Mouse (Mus musculus): ENCODE data around the gene Tpo.

The Tpo gene

DNA sequence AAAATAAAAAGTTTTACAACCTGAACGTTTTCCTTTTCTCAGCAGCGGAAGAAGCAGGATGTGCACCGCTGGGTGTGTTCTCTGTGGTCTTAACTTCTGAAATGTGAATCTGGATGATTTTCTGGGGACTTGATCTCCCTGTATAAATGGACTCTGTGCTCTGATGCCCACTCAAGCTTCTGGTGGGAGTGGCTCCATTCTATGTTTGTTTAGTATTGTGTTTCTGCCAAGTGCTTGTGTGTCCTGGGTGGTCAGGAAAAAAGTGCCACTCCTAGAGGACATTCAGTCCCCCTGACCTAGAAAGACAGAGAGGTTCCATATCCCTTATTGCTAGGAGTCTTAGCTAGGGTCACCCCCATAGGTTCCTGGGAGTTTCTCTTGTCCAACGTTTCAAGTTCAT lies at the start of gene Tpo:
Tpo (minus strand) TSS at position 101 of the 400 bp plus-strand sequence.
- no peak for DNase-seq (ENCODE audit: low spot score)

DNA sequence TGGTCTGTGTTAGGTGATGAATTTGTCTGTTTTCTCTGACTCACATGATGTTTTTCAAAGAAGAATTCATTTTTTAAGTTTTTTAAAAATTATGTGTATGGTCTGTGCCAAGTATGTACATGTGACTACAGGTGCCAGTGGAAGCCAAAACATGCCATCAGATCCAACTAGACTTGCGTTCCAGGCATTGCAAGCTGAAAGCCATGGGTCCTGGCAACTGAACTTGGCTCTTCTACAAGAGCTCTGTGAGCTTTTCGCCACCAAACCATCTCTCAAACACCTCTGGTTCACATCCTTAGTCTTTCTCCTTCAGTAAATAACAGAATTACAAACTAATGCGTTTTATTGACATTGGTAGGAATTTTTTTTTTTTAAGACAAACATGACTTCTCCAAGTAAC lies 49.3 kb upstream of the Tpo start:
- no peak for DNase-seq (ENCODE audit: low spot score)

DNA sequence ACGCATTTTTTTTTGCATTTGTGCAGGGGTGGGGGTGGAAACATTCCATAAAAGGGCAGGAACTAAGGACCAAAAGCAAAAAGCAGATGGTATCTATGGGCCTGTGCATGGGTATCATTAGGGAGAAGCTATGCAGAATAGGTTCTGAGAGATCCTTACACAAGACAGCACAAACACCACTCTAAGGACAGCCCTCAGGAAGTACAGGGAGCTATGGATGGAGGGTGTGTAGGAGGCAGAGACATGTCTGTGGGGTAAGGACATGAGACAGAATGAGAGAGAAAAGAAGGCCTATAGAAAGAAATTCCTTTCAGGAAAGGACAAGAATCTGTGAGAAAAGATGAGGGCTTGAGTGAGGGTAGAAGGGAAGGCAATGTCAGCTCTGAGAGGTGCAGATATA lies 47.2 kb upstream of the Tpo start:
- no peak for DNase-seq (ENCODE audit: low spot score)

DNA sequence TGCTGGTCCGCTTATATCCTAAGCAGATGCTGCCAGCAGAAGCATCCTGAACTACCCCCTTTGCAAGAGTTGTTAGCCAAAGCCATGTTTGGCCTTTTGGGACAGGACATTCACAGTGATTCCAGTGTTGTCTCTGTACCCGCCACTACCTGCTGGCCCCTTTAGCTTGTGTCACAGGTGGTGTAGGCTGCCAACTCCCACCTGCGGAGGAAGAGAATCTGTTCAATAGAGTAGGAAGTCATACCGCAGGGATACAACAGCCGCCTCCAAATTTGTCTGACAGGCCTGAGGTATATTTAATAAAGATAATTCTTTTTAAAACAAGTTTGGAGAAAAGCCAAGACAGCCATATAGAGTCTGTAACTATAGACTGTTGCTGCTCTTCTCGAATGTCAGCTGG lies 45.5 kb upstream of the Tpo start:
- no peak for DNase-seq (ENCODE audit: low spot score)

DNA sequence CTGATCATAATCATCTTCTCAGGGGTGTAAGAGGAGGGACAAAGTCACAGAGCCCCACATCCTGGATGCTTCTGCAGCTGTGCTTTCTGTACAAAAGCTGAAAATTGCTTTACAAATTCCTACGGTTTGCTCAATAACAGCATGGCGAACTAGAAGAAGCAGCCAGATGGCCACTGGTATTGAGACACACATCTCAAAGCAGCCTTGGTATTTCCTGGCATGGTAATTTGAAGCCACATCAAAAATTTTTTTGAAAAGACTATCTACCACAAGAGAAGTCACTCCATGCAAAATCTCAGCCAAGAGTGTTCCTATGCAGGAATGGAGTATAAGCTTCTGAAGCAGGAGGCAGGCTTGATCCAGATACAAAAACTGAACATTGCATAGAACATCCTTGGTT lies 45.1 kb upstream of the Tpo start:
- DNase-seq (ENCODE audit: low spot score): no peak

DNA sequence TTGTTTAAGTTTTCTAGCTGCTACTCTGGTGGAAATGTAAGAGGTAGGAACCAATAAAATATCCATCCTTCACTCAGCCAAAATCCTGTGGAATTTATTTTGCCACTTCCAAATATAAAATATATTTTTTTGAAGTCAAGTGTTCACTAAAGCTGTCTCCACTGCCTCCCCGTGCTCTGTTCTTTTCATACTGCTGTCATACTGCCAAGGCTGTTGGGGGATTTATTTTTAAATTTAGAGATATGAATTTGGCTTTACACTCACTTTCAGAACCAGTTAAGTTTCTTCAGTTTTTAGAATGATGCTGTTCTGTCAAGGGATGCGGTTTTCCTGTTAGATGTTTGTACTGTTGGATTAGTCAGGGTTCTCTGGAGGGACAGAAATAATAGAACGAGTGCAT lies 36.1 kb upstream of the Tpo start:
- no peak for DNase-seq (ENCODE audit: low spot score)

DNA sequence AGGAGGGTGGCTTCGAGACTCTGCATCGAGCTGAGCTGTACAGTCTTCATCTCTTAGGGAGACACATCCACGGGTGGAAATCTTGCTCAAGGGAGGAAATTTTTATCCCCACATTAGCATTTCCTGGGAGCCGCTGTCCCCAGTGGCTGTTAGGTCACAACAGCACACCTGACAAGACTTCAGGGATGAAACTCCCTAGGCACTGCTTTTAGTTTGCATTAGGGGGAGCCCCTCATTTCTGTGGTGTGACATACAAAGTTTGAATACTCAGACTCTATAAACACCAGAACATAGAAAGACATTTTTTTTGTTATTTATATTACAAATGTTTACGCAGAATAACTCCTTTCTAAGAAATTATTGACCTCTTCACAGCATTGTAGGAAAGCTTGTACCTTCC lies 32.1 kb upstream of the Tpo start:
- DNase-seq (ENCODE audit: low spot score): no peak

DNA sequence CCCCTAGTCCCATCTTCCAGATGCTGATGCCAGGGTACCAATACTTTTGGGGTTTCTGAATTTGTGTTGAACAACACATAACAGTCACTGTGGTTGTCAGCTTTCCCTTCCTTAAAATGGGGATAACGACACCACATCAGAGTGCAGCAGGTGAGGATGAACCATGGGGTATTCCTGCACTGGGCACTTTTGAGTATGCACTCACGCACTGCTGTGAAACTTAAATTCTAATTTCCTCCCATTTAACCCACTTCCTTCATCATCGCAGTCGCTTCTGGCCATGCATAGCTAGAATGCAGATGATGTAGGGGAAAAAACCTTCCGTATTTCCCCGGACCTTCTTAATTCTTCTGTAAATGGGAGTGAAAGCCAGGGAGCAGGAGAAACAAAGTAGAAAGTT lies 31.6 kb upstream of the Tpo start:
- DNase-seq (ENCODE audit: low spot score): no peak

DNA sequence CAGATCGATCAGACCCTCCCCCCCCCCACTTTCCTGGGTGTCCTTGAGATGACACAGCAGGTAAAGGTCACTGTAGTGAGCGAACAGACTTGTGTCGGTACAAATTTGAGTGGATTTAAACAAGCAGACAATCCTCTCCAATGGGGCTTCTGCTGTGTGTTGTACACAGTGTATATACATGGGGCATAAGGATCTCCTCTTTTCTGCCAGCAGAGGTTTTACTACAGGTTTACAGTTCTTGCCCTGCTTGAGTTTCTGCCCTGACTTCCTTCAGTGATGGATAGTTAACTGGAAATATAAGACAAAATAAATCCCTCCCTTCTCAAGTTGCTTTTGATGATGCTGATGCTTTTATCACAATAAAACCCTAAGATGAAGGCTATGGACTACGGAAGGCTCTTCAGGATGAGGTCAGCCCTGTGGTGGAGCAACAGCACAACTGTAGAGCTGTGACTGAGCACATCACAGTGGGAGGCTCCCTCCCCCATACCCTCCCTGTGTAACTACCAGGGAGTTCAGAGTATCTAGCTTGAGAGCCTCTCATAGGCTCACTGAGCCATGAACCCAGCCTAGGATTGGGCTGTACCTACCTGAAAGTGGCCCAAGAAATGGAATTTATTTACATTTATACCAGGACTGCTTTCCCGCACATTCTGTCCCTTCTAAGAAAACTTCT lies 29.4 kb upstream of the Tpo start:
- DNase-seq (ENCODE audit: low spot score): no peak

DNA sequence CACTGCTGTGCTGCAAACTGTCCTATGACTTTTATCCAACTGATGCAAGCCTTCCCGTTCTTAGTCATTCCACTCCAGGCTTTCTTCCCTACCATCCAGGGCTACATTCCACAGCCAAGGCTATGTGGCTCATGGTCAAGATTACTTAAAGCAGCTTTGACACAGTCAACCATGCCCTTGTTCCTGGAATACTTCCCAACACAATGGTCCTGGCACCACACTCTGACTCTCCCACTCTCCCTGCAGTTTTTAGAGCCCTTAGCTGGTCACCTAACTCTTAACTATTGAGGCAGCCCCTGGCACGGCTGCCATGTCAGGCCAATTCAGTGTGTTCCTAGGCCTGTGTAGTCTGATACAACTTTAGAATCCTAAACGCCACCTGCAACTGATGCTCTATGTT lies 28.1 kb upstream of the Tpo start:
- DNase-seq (ENCODE audit: low spot score): peak; percentile 55

DNA sequence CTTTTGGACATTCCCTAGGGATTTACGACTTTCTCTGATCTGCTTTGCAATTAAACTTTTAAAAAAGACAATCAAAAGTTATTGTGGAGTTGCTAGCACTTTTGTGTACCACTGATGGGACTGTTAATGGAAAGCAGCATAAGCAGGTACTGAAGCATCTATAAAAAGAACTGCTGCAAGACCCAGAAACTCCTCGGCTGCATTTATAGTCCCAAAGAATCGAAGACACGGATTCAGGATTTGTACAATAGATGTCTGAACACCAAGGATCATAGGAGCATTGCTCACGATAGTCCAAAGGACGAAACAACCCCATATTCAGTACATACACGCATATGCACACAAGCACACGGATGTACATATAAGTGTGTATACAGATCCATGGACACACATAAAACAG lies 27.4 kb upstream of the Tpo start:
- no peak for DNase-seq (ENCODE audit: low spot score)

DNA sequence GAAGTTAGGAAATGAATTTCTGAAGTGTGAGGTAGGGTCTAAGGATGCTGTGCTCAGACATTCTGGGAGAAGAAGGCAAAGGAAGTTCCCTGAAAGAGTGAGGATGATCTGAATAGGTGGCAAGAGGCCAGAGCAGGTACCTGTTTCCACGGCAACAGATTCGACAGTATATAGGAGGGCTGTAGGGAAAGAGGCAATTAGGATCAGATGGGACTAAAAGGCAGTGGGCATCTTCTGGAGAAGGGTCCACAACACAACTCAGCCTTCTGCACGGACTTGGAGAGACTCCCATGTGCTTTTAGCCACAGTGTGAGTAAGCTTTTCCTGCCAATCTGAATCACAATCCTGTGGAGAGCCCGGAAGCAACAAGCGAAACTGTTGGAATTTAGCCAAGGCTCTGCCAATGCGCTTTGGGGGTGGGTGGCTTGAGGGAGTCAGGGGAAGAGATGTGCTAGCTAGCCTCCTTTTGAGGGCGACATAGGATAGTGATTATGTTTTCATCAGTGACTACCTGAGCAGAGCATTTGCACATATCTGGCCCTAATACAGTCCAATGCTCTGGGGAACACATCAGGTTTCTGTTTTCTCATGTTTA lies 21.8 kb upstream of the Tpo start:
- DNase-seq (ENCODE audit: low spot score): no peak

DNA sequence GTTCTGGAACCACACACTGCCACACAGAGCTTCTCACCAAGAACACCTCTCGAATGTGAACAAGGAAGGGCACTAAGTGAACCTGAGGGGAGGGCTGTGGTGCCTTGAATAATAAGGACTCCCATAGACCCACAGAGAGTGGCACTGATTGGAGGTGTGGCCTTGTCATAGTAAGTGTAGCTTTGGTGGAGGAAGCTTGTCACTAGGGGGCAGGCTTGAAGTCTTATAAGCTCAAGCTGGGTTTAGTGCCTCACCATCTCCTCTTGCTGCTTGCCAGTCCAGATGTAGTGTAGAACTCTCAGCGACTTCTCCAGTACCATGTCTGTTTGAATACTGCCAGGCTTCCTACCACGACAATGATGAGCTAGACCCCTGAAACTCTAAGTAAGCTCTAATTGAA lies 9.7 kb upstream of the Tpo start:
- DNase-seq (ENCODE audit: low spot score): peak; percentile 50

DNA sequence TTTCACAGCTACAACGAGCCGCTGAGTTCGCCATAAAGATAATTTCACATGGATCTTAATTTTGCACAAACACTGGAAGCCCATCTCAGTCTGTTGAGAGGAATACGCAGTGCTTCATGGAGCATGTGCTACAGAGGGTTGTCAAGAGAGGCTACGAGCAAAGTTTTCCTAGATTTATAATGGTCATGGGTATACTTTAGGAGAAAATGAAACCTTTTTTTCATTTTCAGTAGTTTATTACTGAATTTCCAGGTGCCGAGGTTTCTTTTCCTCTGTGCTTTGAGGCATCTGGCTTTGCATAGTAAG lies 3.1 kb downstream of the Tpo start:
- DNase-seq (ENCODE audit: low spot score): no peak

DNA sequence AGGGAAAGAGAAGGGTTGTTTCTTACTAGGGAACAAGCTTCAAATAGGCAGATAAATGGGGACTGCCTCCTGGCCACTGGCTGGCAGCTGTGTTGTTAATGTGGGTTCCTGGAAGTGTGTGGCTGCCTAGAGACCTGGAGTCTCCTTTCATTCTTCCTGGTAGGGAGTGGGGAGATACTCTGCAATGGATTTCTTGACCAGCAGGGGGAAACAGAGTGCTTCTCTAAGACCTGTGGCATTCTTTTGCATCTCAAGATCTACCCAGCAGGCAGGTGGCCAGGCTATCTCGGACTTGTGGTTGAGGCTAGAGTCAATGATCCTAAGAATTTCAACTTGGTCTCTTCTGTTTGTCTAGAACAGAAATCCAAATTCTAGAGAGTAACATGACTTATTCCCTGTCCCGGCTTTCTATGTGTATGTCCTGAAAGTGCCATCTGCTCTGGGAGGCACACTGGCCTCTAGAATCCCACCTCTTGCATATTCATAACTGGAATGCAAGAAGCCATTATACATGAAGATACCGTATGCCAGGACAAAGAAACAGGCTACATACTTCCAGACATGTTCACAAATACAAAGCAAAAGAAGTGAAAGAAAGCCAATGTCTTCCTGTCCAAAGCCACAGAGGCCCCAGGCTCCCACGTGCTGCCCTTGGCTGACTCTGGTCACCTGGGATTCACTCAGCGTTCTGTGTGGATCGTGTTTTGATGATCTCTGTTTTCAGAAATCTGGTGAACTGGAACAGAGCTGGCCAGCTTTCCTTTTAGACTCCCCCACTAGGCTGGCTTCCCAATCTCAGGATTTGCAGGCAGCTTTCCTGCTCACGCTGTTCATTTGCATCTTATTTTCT lies 3.6 kb downstream of the Tpo start:
- peak; percentile 76 for DNase-seq (ENCODE audit: low spot score)

DNA sequence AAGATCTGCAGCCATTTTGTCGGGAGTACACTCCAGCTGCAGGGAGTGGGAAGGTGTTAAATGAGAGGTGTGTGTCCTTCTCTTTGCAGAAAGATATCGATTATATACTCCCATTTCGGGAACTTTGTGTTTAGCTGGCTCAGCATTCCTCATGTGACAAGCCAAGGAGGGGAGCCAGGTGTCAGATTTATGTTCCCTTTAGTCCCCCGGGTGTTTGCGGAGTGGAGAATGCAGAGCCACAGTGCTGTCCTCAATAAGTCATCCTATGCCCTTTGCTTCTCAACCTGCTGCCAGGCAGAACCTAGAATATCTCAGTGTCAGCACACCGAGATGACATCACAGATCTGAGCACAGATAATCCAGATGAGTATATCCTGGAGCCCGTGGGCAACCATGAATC lies 10.1 kb downstream of the Tpo start:
- no peak for DNase-seq (ENCODE audit: low spot score)

DNA sequence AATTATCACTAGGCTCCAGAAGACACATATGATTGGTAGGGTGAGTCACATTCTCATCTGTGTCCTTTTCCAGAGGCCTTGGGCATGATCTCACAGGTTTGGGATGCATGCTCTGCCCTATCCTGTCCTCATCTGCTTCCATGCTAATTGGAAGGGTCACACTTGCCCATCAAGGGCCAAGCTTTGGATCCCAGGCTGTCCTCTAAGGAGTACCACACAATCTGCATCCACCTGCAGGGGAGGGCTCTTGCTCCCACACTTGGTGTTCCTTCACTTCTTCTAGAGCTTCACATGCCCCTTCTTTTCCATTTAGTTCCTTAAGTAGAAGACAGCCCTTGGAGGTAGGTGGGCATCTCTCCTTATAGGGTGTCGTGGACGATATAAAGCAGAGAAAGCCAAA lies 20.2 kb downstream of the Tpo start:
- DNase-seq (ENCODE audit: low spot score): no peak

DNA sequence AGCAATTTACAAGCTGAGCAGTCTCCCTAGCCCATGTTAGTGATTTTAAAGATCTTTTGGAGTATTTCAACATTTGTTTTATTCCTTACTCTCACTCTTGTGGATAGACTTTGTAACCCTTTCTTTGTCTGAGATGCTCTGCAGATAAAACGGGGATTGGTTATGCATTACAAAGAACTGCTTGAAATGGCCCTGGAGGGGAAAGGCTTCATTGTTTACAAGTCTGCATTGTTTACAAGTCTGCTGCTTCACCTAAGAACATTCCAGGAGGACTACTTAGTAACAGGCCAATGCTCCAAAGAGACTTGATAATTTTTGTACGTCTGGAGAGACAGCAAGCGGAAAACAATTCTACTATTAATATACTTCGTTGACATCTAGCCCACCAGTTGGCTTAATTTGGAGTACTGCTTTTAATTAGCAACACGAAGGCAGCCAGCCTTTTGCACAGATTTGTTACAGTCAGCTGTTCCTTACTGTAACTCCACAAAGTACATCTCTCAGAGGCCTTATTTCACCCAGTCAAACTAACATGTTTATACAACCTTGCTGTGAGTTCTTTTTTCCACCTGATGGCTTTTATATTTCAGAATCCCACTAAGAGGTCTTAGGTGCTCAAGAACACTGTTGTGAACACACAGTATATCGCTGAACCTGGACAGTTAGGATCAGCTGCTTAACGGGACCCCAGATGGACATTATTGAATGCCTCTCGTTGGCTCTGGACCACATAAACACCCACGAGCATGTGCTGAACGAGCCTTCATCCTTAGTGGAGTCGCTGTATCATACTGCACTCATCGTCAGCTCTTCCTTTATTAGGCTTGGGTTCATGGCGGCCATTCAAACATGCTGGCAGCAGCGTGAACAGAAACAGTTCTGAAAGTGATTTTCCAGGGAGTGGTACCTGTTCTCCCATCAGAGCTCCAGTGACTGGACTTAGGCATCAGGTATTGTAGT lies 22.5 kb downstream of the Tpo start:
- DNase-seq (ENCODE audit: low spot score): no peak

DNA sequence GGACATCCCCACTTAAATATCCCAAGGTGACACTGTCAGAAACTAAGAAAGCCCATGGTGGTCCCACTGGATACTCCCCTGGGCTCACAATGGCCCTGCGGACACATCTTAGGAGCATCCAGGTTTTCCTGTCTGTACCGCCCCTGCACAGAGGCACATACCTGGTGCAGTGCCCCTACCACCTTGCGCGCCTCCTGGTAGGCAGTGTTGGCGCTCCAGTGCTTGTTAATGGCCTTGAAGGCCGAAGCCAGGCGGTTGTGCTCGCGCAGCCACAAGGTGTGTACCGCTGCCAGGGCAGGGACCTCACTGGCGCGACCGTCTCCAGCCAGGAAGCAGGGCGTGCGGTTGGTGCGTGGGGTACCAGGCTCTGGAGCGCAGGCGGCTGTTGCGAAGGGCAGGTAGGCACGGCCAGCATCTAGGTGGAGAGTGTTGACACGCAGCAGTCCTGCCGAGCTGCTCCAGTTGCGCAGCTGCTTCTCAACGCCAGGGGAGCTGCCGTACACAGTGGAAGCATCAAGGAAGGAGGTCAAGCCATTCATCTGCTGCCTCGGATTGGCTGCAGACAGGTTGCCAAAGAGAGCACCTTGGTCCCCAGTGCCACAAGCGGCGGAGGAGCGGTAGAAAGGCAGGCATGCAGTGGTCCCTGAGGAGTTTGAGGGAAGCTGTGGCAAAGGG lies 29.4 kb downstream of the Tpo start:
- DNase-seq (ENCODE audit: low spot score): peak; percentile 44

DNA sequence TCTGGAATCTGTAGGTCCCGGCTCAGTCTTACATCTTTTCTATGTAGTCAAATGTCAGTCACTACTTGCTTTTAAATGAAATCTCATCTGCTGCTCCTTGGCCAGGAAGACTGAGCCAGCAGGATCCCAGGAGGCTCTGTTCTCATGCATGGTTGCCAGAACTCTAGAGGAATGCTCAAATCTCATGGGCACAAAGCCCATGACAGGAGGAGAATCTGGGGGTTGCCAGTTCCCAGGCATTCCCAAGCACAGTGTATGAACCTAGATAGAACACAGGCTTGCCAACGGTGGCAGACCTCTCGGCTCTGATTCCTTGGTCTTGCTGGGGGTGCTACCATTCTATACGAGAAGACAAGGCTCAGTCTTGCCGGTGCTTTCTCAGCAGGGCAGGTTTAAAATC lies 40.3 kb downstream of the Tpo start:
- no peak for DNase-seq (ENCODE audit: low spot score)

DNA sequence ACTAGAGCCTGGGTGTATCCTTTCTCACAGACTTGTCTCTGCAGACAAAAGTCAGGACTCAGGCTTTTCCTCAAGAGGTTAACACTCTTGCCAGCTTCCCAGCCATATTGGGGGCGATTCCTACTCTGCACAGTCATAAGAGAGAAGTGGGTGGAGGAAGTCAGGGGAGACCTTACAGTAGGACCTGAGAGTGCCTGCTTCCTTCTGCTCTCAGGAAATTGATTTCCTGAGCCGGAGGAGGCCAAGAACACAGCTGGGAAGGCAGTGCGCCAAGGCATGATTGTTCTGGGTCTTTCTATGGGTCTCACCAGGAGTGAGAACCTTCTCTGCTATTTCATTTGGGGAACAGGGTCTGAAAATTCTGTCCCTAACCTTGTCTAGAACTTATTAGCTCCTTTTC lies 48.5 kb downstream of the Tpo start:
- no peak for DNase-seq (ENCODE audit: low spot score)

DNA sequence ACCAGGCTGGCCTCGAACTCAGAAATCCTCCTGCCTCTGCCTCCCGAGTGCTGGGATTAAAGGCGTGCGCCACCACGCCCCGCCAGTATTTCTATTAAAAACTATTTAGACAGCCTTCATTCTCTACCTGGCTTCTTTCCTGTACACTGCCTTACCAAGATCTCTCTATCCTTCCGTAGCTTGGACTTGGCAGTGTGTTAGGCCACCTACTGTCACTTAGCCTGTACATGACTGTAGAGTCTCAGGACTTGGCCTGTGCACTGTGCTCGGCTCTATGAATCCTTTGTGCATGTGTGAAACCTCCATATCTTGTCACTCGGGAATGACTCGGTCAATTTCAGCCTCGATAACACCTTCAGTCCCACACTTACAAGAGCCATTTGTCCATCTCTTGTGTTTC lies 55.4 kb downstream of the Tpo start:
- peak; percentile 2 for DNase-seq (ENCODE audit: low spot score)

Measured in testis, postnatal 10 days (tissue).